Mouse (Mus musculus) hindbrain, embryonic 15.5 days (tissue): ENCODE measurements around the gene Dlgap5. TPM values are rescaled to one million over a fixed set of nuclear protein-coding genes. Genes with fewer than 3 reads are reported as not detected.

Experiments
- ATAC-seq: fragments of 200-750 bp; cut with Nextera tagmentation; 2 replicates; pipeline ENCODE4 v1.8.0; 2017; ENCODE audit warnings: low read depth, moderate number of reproducible peaks, moderate TSS enrichment; ENCODE audit not compliant: low FRiP score
- H3K27ac ChIP-seq: fragments of 300-500 bp; sonication (generic); replicated peaks from 2 replicates; pipeline ENCODE4 v1.5.1; 2015; ENCODE audit warnings: mild to moderate bottlenecking, inconsistent platforms
- H3K27me3 ChIP-seq: fragments of 300-500 bp; sonication (generic); 2 replicates; pipeline ENCODE4 v1.6.1; 2015; ENCODE audit warnings: control low read depth, inconsistent platforms
- H3K36me3 ChIP-seq: fragments of 300-500 bp; sonication (generic); 2 replicates; pipeline ENCODE4 v1.6.1; 2015; ENCODE audit warnings: control low read depth, inconsistent platforms
- H3K4me1 ChIP-seq: fragments of 300-500 bp; sonication (generic); replicated peaks from 2 replicates; pipeline ENCODE4 v1.6.1; 2015; ENCODE audit warnings: control low read depth, inconsistent platforms
- H3K4me2 ChIP-seq: fragments of 300-500 bp; sonication (generic); 2 replicates; pipeline ENCODE4 v1.6.1; 2015; ENCODE audit warnings: moderate library complexity, mild to moderate bottlenecking, inconsistent platforms
- H3K4me3 ChIP-seq: fragments of 300-500 bp; sonication (generic); 2 replicates; pipeline ENCODE4 v1.5.1; 2015; ENCODE audit warnings: mild to moderate bottlenecking, inconsistent platforms
- H3K9ac ChIP-seq: fragments of 300-500 bp; sonication (generic); 2 replicates; pipeline ENCODE4 v1.6.1; 2015; ENCODE audit warnings: inconsistent platforms
- H3K9me3 ChIP-seq: fragments of 300-500 bp; sonication (generic); 2 replicates; pipeline ENCODE4 v1.6.1; 2016; ENCODE audit warnings: control low read depth, inconsistent platforms
- WGBS: fragments of 180-500 bp; shearing (Covaris S2); methylation state at CpG from one replicate; pipeline ENCODE4 v1.1.7; 2015; 5-methylcytosine and 5-hydroxymethylcytosine counted together
- polyA plus RNA-seq: library from polyadenylated mRNA; unstranded; fragments of >200 nt; fragmentation: Nextera tagmentation; extraction: Ambion mirVana; gene quantifications from 2 replicates; pipeline ENCODE4 v1.2.1, GENCODE M21; 2015

Gene Dlgap5
- polyA plus RNA-seq, 1 experiment from 2014 or later = 8.4 TPM

GRCm38 (mm10) chr14:47340231-47340925 is 77.8 kb downstream of the Dlgap5 start:
- Histone ChIP-seq H3K27me3 (no peaks in the 10 kb centered on the region), H3K4me2 (no peak overlapping the region), H3K4me1 (no peaks in the 10 kb centered on the region), H3K4me3 (no peak overlapping the region), H3K9ac (no peak overlapping the region), H3K27ac (no peak overlapping the region), H3K9me3 (no peaks in the 10 kb centered on the region), H3K36me3 (no peaks in the 10 kb centered on the region)
- WGBS = 83% methylated on average over 10 of the region's 10 CpGs
- no peak for ATAC-seq

Other genes starting within 250 kb of the Dlgap5 start
- gene Gch1, start 229.0 kb downstream of the Dlgap5 start, polyA plus RNA-seq = 4.9 and 5.9 TPM in 2 replicates
- 13.4 and 15.6 TPM in 2 replicates for gene Wdhd1, start 141.6 kb downstream of the Dlgap5 start, polyA plus RNA-seq
- gene Socs4, start 141.5 kb downstream of the Dlgap5 start, polyA plus RNA-seq = 2.3 and 2.4 TPM in 2 replicates
- gene Mapk1ip1l, start 120.1 kb downstream of the Dlgap5 start, polyA plus RNA-seq = 43.2 and 47.6 TPM in 2 replicates
- gene Lgals3, start 50.7 kb downstream of the Dlgap5 start, polyA plus RNA-seq = 2.9 and 7.0 TPM in 2 replicates
- 29.1 and 31.4 TPM in 2 replicates for gene Fbxo34, start 32.0 kb upstream of the Dlgap5 start, polyA plus RNA-seq
- 16.7 and 18.3 TPM in 2 replicates for gene Atg14, start 152.2 kb upstream of the Dlgap5 start, polyA plus RNA-seq
- 56.9 and 67.9 TPM in 2 replicates for gene Ktn1, start 230.0 kb upstream of the Dlgap5 start, polyA plus RNA-seq